Mouse (Mus musculus) embryonic facial prominence, embryonic 11.5 days (tissue): ENCODE measurements around the gene Celsr1. TPM values are rescaled to one million over a fixed set of nuclear protein-coding genes. Genes with fewer than 3 reads are reported as not detected.
A peak's percentile ranks its signal among the peaks of the same experiment; 100 is the strongest.

Experiments
- ATAC-seq: fragments of 200-750 bp; cut with Nextera tagmentation; replicated peaks from 2 replicates; pipeline ENCODE4 v1.8.0; 2017; ENCODE audit warnings: low read depth; ENCODE audit not compliant: insufficient number of reproducible peaks, low FRiP score, low TSS enrichment
- DNase-seq: peaks from one replicate; pipeline ENCODE4 v3.0.0-alpha.2; 2015; ENCODE audit warnings: low spot score
- H3K27ac ChIP-seq: fragments of 300-500 bp; sonication (generic); replicated peaks from 2 replicates; pipeline ENCODE4 v1.5.1; 2014; ENCODE audit warnings: mild to moderate bottlenecking, low read depth, low read length, control low read depth
- H3K27me3 ChIP-seq: fragments of 300-500 bp; sonication (generic); 2 replicates; pipeline ENCODE4 v1.6.1; 2014; ENCODE audit warnings: mild to moderate bottlenecking, low read length, moderate library complexity, mixed read lengths; ENCODE audit not compliant: control insufficient read depth, insufficient read depth
- H3K36me3 ChIP-seq: fragments of 300-500 bp; sonication (generic); replicated peaks from 2 replicates; pipeline ENCODE4 v1.6.1; 2014; ENCODE audit warnings: low read depth, mild to moderate bottlenecking, low read length, moderate library complexity, mixed read lengths; ENCODE audit not compliant: control insufficient read depth, insufficient read depth
- H3K4me1 ChIP-seq: fragments of 300-500 bp; sonication (generic); 2 replicates; pipeline ENCODE4 v1.6.1; 2014; ENCODE audit warnings: low read length, mixed read lengths; ENCODE audit not compliant: control insufficient read depth, insufficient read depth
- H3K4me2 ChIP-seq: fragments of 300-500 bp; sonication (generic); 2 replicates; pipeline ENCODE4 v1.6.1; 2014; ENCODE audit warnings: low read depth, mild to moderate bottlenecking, control low read depth, low read length, moderate library complexity
- H3K4me3 ChIP-seq: fragments of 300-500 bp; sonication (generic); 2 replicates; pipeline ENCODE4 v1.5.1; 2014; ENCODE audit warnings: low read depth, low read length, control low read depth
- H3K9ac ChIP-seq: fragments of 300-500 bp; sonication (generic); replicated peaks from 2 replicates; pipeline ENCODE4 v1.6.1; 2014; ENCODE audit warnings: mild to moderate bottlenecking, control low read depth, low read length
- H3K9me3 ChIP-seq: fragments of 300-500 bp; sonication (generic); replicated peaks from 2 replicates; pipeline ENCODE4 v1.6.1; 2016; ENCODE audit warnings: mild to moderate bottlenecking, low read length, inconsistent platforms, mixed read lengths; ENCODE audit not compliant: control insufficient read depth
- WGBS: fragments of 180-500 bp; shearing (Covaris S2); extraction: QIAGEN DNeasy Blood & Tissue Kit; methylation state at CpG from one replicate; pipeline ENCODE4 v1.1.7; 2014; 5-methylcytosine and 5-hydroxymethylcytosine counted together
- polyA plus RNA-seq: library from polyadenylated mRNA; unstranded; fragments of >200 nt; fragmentation: Nextera tagmentation; extraction: Ambion mirVana; gene quantifications from 2 replicates; pipeline ENCODE4 v1.2.1, GENCODE M21; 2014

Gene Celsr1
- polyA plus RNA-seq, 1 experiment from 2014 or later: 2.0 TPM

- no peaks in the 10 kb centered on the region for H3K36me3 ChIP-seq
- no peak overlapping the region for H3K4me2 ChIP-seq
- DNase-seq (no peak), ATAC-seq (no peak)
- H3K27me3 ChIP-seq: no peaks in the 10 kb centered on the region
- no peak overlapping the region for H3K27ac ChIP-seq
- peaks cover 2% of the 10 kb centered on the region; the same call in 1 of the 2 replicates for H3K4me1 ChIP-seq
- WGBS: 45% methylated on average over 13 of the region's 13 CpGs
- H3K9ac ChIP-seq: no peak overlapping the region
- no peaks in the 10 kb centered on the region for H3K9me3 ChIP-seq
- H3K4me3 ChIP-seq: no peak overlapping the region
Observed at GRCm38 (mm10) chr15:85996031-85996765, 37.4 kb downstream of the Celsr1 start.

- WGBS: 56% methylated on average over 6 of the region's 6 CpGs
- Histone ChIP-seq H3K9me3 (no peaks in the 10 kb centered on the region), H3K4me1 (peaks cover 2% of the 10 kb centered on the region; the same call in 1 of the 2 replicates), H3K27ac (no peak overlapping the region), H3K9ac (no peak overlapping the region), H3K4me3 (no peak overlapping the region), H3K36me3 (no peaks in the 10 kb centered on the region), H3K27me3 (no peaks in the 10 kb centered on the region), H3K4me2 (no peak overlapping the region)
- no peak for ATAC-seq
- DNase-seq: no peak
Observed at GRCm38 (mm10) chr15:85994906-85995608, 38.5 kb downstream of the Celsr1 start.

DNA sequence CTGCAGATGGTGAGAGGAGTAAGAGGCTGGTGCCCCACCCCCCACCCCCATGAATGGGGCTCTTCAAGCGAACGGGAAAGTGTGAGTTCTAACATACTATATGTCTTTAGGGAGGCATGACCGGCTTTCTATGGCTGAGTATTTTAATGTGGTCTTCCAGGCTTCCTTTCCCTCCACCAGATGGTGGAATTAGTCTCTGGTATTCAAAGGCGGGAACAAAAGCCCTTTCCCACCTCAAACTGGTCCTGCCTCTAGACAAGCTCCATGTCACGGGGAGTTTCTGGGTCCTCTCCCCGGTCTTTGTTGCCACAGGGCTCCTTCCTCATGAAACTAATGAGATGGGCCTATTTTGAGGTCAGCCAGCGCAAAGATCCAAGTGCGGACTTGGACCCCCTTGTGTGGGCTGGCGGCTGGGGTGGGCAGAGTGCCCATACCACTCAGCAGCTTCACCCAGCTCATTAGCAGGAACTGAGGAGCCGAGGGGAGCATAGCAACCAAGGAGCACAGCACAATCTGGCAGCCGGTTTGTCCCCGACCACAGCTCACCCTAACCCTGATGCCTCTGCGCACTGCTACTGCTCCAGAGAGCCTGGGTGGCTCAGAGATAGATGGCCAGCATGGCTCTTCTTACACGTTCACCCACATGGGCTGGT, 39.5 kb downstream of the Celsr1 start:
- H3K9ac ChIP-seq: no peak overlapping the region
- H3K4me1 ChIP-seq: peaks cover 2% of the 10 kb centered on the region; the same call in 1 of the 2 replicates
- H3K27ac ChIP-seq: no peak overlapping the region
- ATAC-seq: peak; percentile 49; the same call in 1 of the 2 replicates
- H3K9me3 ChIP-seq: no peaks in the 10 kb centered on the region
- no peak for DNase-seq
- H3K4me2 ChIP-seq: no peak overlapping the region
- H3K4me3 ChIP-seq: no peak overlapping the region
- H3K36me3 ChIP-seq: no peaks in the 10 kb centered on the region
- H3K27me3 ChIP-seq: no peaks in the 10 kb centered on the region
- WGBS: 46% methylated on average over 14 of the region's 14 CpGs

DNA sequence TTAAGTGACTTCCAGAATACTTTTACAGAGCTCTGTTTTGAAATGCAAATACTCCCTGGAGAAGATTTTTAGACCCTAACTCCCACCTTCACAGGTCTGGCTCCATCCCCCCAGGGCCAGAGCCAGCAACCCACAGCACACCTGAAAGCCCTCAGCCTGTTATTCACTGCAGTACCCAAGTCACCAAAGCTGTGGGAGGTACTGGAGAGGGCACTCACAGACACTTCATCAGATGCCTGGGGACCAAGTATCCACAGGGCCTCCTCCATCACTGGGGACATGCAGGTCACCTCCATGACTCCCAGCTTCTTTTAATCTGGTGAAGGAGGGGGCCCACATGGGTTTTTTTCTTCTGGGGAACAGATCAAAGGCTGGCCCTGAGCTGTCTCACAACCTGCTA, 40.2 kb downstream of the Celsr1 start:
- Histone ChIP-seq H3K36me3 (no peaks in the 10 kb centered on the region), H3K4me1 (peaks cover 2% of the 10 kb centered on the region; the same call in 1 of the 2 replicates), H3K4me2 (no peak overlapping the region), H3K9ac (no peak overlapping the region), H3K9me3 (no peaks in the 10 kb centered on the region), H3K27me3 (no peaks in the 10 kb centered on the region), H3K4me3 (no peak overlapping the region), H3K27ac (no peak overlapping the region)
- no peak for ATAC-seq
- no peak for DNase-seq

DNA sequence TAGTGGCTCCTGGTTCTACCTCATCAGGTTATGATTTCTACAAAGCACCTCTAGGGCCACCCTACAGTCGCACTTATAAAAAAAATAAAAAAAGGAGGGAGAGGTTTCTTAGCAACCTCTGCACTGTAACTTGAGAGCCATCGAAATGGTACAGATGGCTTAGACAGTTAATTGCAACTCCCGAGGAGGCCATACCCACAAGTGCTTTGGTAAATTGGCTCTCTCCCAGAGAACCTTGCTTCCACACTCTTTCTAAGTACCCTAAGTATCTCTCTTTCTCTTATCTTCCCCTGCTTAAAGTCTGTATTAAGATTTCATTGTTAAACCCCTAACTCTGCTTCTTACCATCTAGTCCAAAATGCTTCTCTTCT, 41.5 kb downstream of the Celsr1 start:
- H3K4me3 ChIP-seq: no peak overlapping the region
- H3K27me3 ChIP-seq: no peaks in the 10 kb centered on the region
- peak; percentile 32 for DNase-seq
- 24% methylated on average over 3 of the region's 3 CpGs for WGBS
- ATAC-seq: no peak
- H3K4me1 ChIP-seq: peaks cover 2% of the 10 kb centered on the region; the same call in 1 of the 2 replicates
- H3K9ac ChIP-seq: no peak overlapping the region
- no peak overlapping the region for H3K4me2 ChIP-seq
- no peak overlapping the region for H3K27ac ChIP-seq
- no peaks in the 10 kb centered on the region for H3K9me3 ChIP-seq
- no peaks in the 10 kb centered on the region for H3K36me3 ChIP-seq

GRCm38 (mm10) chr15:85991453-85992124, 42.0 kb downstream of the Celsr1 start:
- no peak overlapping the region for H3K9ac ChIP-seq
- no peaks in the 10 kb centered on the region for H3K9me3 ChIP-seq
- WGBS: 50% methylated on average over 5 of the region's 5 CpGs
- no peaks in the 10 kb centered on the region for H3K27me3 ChIP-seq
- ATAC-seq (no peak), DNase-seq (peak; percentile 35)
- peaks cover 2% of the 10 kb centered on the region; the same call in 1 of the 2 replicates for H3K4me1 ChIP-seq
- no peak overlapping the region for H3K4me3 ChIP-seq
- no peak overlapping the region for H3K4me2 ChIP-seq
- H3K27ac ChIP-seq: no peak overlapping the region
- no peaks in the 10 kb centered on the region for H3K36me3 ChIP-seq

DNA sequence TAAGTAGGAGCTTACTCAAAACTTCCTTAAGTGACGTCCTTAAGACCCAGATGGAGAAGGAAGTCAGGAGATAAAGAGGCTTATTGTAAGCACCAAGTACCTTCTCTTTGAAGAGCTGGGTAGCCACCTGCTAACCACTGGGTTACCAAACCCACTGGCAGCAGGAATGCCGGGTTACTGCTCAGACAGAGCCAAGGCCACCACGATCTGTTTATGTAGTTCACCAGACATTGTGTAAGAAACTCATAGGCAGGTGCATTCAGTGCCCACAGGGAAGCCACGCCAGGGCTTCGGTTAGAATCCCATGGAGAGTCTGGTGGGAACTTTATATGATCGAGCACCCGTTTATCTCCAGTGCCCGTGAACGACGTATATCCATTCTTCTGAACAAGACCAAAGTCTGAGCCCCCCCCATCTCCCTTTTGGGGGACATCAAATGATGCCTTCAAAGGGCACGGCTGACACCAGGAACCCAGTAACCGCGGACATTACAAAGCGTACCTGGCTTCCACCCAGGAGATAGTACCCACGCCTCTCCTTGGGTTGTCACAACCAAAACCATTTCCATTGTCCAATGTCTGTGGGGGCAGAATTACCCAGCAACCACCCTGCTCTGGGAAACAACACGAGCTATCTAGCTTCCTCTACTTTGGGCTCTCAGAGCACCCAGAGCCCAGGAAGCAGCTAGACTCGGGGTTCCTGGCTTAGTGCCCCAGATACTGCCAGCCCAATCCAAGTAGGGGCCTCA, 42.7 kb downstream of the Celsr1 start:
- Histone ChIP-seq H3K27me3 (no peaks in the 10 kb centered on the region), H3K9ac (no peak overlapping the region), H3K27ac (no peak overlapping the region), H3K4me3 (no peak overlapping the region), H3K4me2 (no peak overlapping the region), H3K36me3 (no peaks in the 10 kb centered on the region), H3K9me3 (no peaks in the 10 kb centered on the region), H3K4me1 (peaks cover 2% of the 10 kb centered on the region; the same call in 1 of the 2 replicates)
- no peak for ATAC-seq
- no peak for DNase-seq
- WGBS: 89% methylated on average over 17 of the region's 17 CpGs
